Mouse (Mus musculus) bone marrow, adult 2 months (tissue): Measurements from ENCODE around the gene Dnah7b.
"Not testable (repeated sequence)": the region's sequence is repeated elsewhere in the genome, so short reads cannot be mapped to it uniquely, and the experiment has no call there.

Source experiments
- CTCF ChIP-seq: fragments of 200-500 bp; IDR thresholded peaks from 2 replicates; pipeline ENCODE4 v1.5.1; 2011; ENCODE audit warnings: low read length, control low read depth; ENCODE audit not compliant: control insufficient read depth, insufficient read depth
- POLR2A ChIP-seq: fragments of 200-500 bp; IDR thresholded peaks from 2 replicates; pipeline ENCODE4 v1.6.1; 2011; ENCODE audit warnings: low read depth, mild to moderate bottlenecking, control low read depth, low read length, borderline replicate concordance; ENCODE audit not compliant: control insufficient read depth

GRCm38 (mm10) chr1:46418966-46419365 lies 352.9 kb downstream of the Dnah7b start:
- TF ChIP-seq CTCF, POLR2A: not testable (repeated sequence)
